Mouse (Mus musculus): ENCODE measurements at regions not wholly inside any gene's neighbourhood (a gene's known extent, or its start where the extent isn't known, plus 50 kb on each side); places are given as distances from the start of the nearest gene placed in this dataset.

- Histone ChIP-seq H3K27ac (replicated peaks; ENCODE audit: low read depth, low read length) (no peak overlapping the region), H3K4me1 (ENCODE audit: control insufficient read depth, insufficient read depth, low read length) (no peaks in the 10 kb centered on the region), H3K4me3 (replicated peaks; ENCODE audit: low read length) (no peak overlapping the region), H3K9ac (ENCODE audit: low read depth, low read length, severe bottlenecking) (no peak overlapping the region), H3K36me3 (ENCODE audit: control insufficient read depth, insufficient read depth, low read length) (no peaks in the 10 kb centered on the region), H3K9me3 (ENCODE audit: control insufficient read depth, low read length) (no peaks in the 10 kb centered on the region), H3K27me3 (ENCODE audit: control insufficient read depth, insufficient read depth, low read length) (no peaks in the 10 kb centered on the region), H3K4me2 (replicated peaks; ENCODE audit: low read depth, low read length, severe bottlenecking) (no peak overlapping the region)
- WGBS: 69% methylated on average over 5 of the region's 5 CpGs
- ATAC-seq (ENCODE audit: low FRiP score, low read depth): no peak
- no peak for TF ChIP-seq POLR2A (IDR thresholded peaks at IDR 0.05; ENCODE audit: borderline replicate concordance, extremely low read depth, insufficient read depth, insufficient read length)
- DNase-seq (ENCODE audit: low spot score): no peak
These were observed 465.5 kb downstream of the Pros1 start for GRCm38 (mm10) chr16:63319602-63320001.

- Histone ChIP-seq H3K9me3 (ENCODE audit: control insufficient read depth, low read length) (no peaks in the 10 kb centered on the region), H3K4me2 (replicated peaks; ENCODE audit: low read depth, low read length, severe bottlenecking) (no peak overlapping the region), H3K4me1 (ENCODE audit: control insufficient read depth, insufficient read depth, low read length) (no peaks in the 10 kb centered on the region), H3K9ac (ENCODE audit: low read depth, low read length, severe bottlenecking) (no peak overlapping the region), H3K27ac (replicated peaks; ENCODE audit: low read depth, low read length) (no peak overlapping the region), H3K4me3 (replicated peaks; ENCODE audit: low read length) (no peak overlapping the region), H3K36me3 (ENCODE audit: control insufficient read depth, insufficient read depth, low read length) (no peaks in the 10 kb centered on the region), H3K27me3 (ENCODE audit: control insufficient read depth, insufficient read depth, low read length) (no peaks in the 10 kb centered on the region)
- DNase-seq (ENCODE audit: low spot score): no peak
- TF ChIP-seq POLR2A (IDR thresholded peaks at IDR 0.05; ENCODE audit: borderline replicate concordance, extremely low read depth, insufficient read depth, insufficient read length): no peak
- no peak for ATAC-seq (ENCODE audit: low FRiP score, low read depth)
- WGBS: 42% methylated on average over 6 of the region's 6 CpGs
These were observed 497.5 kb downstream of the Pros1 start for GRCm38 (mm10) chr16:63351511-63352125.

GRCm38 (mm10) chr16:63369868-63370267 is 494.1 kb downstream of the Epha3 start:
- H3K9ac ChIP-seq (ENCODE audit: low read depth, low read length, severe bottlenecking): no peak overlapping the region
- H3K4me3 ChIP-seq (replicated peaks; ENCODE audit: low read length): no peak overlapping the region
- no peaks in the 10 kb centered on the region for H3K4me1 ChIP-seq (ENCODE audit: control insufficient read depth, insufficient read depth, low read length)
- no peaks in the 10 kb centered on the region for H3K9me3 ChIP-seq (ENCODE audit: control insufficient read depth, low read length)
- ATAC-seq (ENCODE audit: low FRiP score, low read depth): no peak
- H3K27me3 ChIP-seq (ENCODE audit: control insufficient read depth, insufficient read depth, low read length): no peaks in the 10 kb centered on the region
- no peaks in the 10 kb centered on the region for H3K36me3 ChIP-seq (ENCODE audit: control insufficient read depth, insufficient read depth, low read length)
- WGBS: 86% methylated on average over 5 of the region's 5 CpGs
- no peak for TF ChIP-seq POLR2A (IDR thresholded peaks at IDR 0.05; ENCODE audit: borderline replicate concordance, extremely low read depth, insufficient read depth, insufficient read length)
- no peak overlapping the region for H3K4me2 ChIP-seq (replicated peaks; ENCODE audit: low read depth, low read length, severe bottlenecking)
- H3K27ac ChIP-seq (replicated peaks; ENCODE audit: low read depth, low read length): no peak overlapping the region
- no peak for DNase-seq (ENCODE audit: low spot score)

DNA sequence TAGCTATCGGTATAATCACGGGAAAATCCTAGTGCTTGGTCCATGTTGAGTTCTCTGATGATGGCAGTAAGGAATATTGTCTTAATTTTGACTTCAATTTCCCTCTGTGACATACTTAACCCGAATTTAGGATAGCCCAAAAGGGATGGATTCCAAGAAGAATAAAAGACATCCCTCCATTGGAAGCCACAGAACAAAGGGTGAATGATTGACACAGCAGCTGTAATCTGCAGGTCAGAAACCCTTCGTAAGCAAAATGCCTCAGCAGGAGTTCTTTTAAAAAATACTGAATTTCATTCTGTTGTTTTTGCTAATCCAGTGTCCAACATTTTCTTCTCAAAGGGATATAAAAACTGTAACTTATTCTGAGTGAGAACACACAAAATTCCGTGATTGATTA is 492.7 kb downstream of the Epha3 start:
- Histone ChIP-seq H3K36me3 (ENCODE audit: control insufficient read depth, insufficient read depth, low read length) (no peaks in the 10 kb centered on the region), H3K27ac (replicated peaks; ENCODE audit: low read depth, low read length) (no peak overlapping the region), H3K9me3 (ENCODE audit: control insufficient read depth, low read length) (no peaks in the 10 kb centered on the region), H3K4me2 (replicated peaks; ENCODE audit: low read depth, low read length, severe bottlenecking) (no peak overlapping the region), H3K4me1 (ENCODE audit: control insufficient read depth, insufficient read depth, low read length) (no peaks in the 10 kb centered on the region), H3K4me3 (replicated peaks; ENCODE audit: low read length) (no peak overlapping the region), H3K9ac (ENCODE audit: low read depth, low read length, severe bottlenecking) (no peak overlapping the region), H3K27me3 (ENCODE audit: control insufficient read depth, insufficient read depth, low read length) (no peaks in the 10 kb centered on the region)
- no peak for TF ChIP-seq POLR2A (IDR thresholded peaks at IDR 0.05; ENCODE audit: borderline replicate concordance, extremely low read depth, insufficient read depth, insufficient read length)
- WGBS: 68% methylated on average over 5 of the region's 5 CpGs
- ATAC-seq (ENCODE audit: low FRiP score, low read depth) (no peak), DNase-seq (ENCODE audit: low spot score) (no peak)

GRCm38 (mm10) chr16:63404976-63405375 is 459.0 kb downstream of the Epha3 start:
- Histone ChIP-seq H3K36me3 (ENCODE audit: control insufficient read depth, insufficient read depth, low read length) (no peaks in the 10 kb centered on the region), H3K4me3 (replicated peaks; ENCODE audit: low read length) (no peak overlapping the region), H3K27ac (replicated peaks; ENCODE audit: low read depth, low read length) (no peak overlapping the region), H3K4me1 (ENCODE audit: control insufficient read depth, insufficient read depth, low read length) (no peaks in the 10 kb centered on the region), H3K9ac (ENCODE audit: low read depth, low read length, severe bottlenecking) (no peak overlapping the region), H3K9me3 (ENCODE audit: control insufficient read depth, low read length) (no peaks in the 10 kb centered on the region), H3K27me3 (ENCODE audit: control insufficient read depth, insufficient read depth, low read length) (no peaks in the 10 kb centered on the region), H3K4me2 (replicated peaks; ENCODE audit: low read depth, low read length, severe bottlenecking) (no peak overlapping the region)
- 93% methylated on average over 1 of the region's 1 CpGs for WGBS
- TF ChIP-seq POLR2A (IDR thresholded peaks at IDR 0.05; ENCODE audit: borderline replicate concordance, extremely low read depth, insufficient read depth, insufficient read length): no peak
- no peak for ATAC-seq (ENCODE audit: low FRiP score, low read depth)
- DNase-seq (ENCODE audit: low spot score): no peak

- no peak for TF ChIP-seq POLR2A (IDR thresholded peaks at IDR 0.05; ENCODE audit: borderline replicate concordance, extremely low read depth, insufficient read depth, insufficient read length)
- WGBS: 83% methylated on average over 1 of the region's 1 CpGs
These were observed 451.3 kb downstream of the Epha3 start for GRCm38 (mm10) chr16:63412656-63413055.

More at GRCm38 (mm10) chr16:63412656-63413055, 451.3 kb downstream of the Epha3 start:
- no peak for ATAC-seq (ENCODE audit: low FRiP score, low read depth)
- Histone ChIP-seq H3K4me3 (replicated peaks; ENCODE audit: low read length) (no peak overlapping the region), H3K27ac (replicated peaks; ENCODE audit: low read depth, low read length) (no peak overlapping the region), H3K9me3 (ENCODE audit: control insufficient read depth, low read length) (no peaks in the 10 kb centered on the region), H3K27me3 (ENCODE audit: control insufficient read depth, insufficient read depth, low read length) (no peaks in the 10 kb centered on the region), H3K4me1 (ENCODE audit: control insufficient read depth, insufficient read depth, low read length) (no peaks in the 10 kb centered on the region), H3K36me3 (ENCODE audit: control insufficient read depth, insufficient read depth, low read length) (no peaks in the 10 kb centered on the region), H3K4me2 (replicated peaks; ENCODE audit: low read depth, low read length, severe bottlenecking) (no peak overlapping the region), H3K9ac (ENCODE audit: low read depth, low read length, severe bottlenecking) (no peak overlapping the region)
- DNase-seq (ENCODE audit: low spot score): no peak
